Mouse (Mus musculus) kidney, embryonic 14.5 days (tissue): ENCODE results near the gene Tmem184a. TPM values are rescaled to one million over a fixed set of nuclear protein-coding genes. Genes with fewer than 3 reads are reported as not detected.

Experiments
- ATAC-seq: fragments of 200-750 bp; cut with Nextera tagmentation; 2 replicates; pipeline ENCODE4 v1.8.0; 2017; ENCODE audit warnings: moderate number of reproducible peaks, mild to moderate bottlenecking, moderate TSS enrichment, moderate library complexity; ENCODE audit not compliant: low FRiP score, low TSS enrichment
- H3K27ac ChIP-seq: fragments of 300-500 bp; sonication (generic); 2 replicates; pipeline ENCODE4 v1.5.1; 2014; ENCODE audit warnings: low read depth, mild to moderate bottlenecking, low read length, moderate library complexity, mixed read lengths
- H3K27me3 ChIP-seq: fragments of 300-500 bp; sonication (generic); 2 replicates; pipeline ENCODE4 v1.6.1; 2014; ENCODE audit warnings: mild to moderate bottlenecking, low read length; ENCODE audit not compliant: control insufficient read depth, insufficient read depth
- H3K36me3 ChIP-seq: fragments of 300-500 bp; sonication (generic); 2 replicates; pipeline ENCODE4 v1.6.1; 2014; ENCODE audit warnings: low read length, mixed read lengths; ENCODE audit not compliant: control insufficient read depth, insufficient read depth
- H3K4me1 ChIP-seq: fragments of 300-500 bp; sonication (generic); 2 replicates; pipeline ENCODE4 v1.6.1; 2014; ENCODE audit warnings: low read length, mixed read lengths; ENCODE audit not compliant: control insufficient read depth, insufficient read depth
- H3K4me2 ChIP-seq: fragments of 300-500 bp; sonication (generic); replicated peaks from 2 replicates; pipeline ENCODE4 v1.6.1; 2014; ENCODE audit warnings: low read depth, mild to moderate bottlenecking, low read length
- H3K4me3 ChIP-seq: fragments of 300-500 bp; sonication (generic); 2 replicates; pipeline ENCODE4 v1.5.1; 2014; ENCODE audit warnings: mild to moderate bottlenecking, low read length
- H3K9ac ChIP-seq: fragments of 300-500 bp; sonication (generic); 2 replicates; pipeline ENCODE4 v1.6.1; 2014; ENCODE audit warnings: low read depth, mild to moderate bottlenecking, low read length, moderate library complexity
- H3K9me3 ChIP-seq: fragments of 300-500 bp; sonication (generic); 2 replicates; pipeline ENCODE4 v1.6.1; 2016; ENCODE audit warnings: low read length; ENCODE audit not compliant: control insufficient read depth
- WGBS: fragments of 180-500 bp; shearing (Covaris S2); extraction: QIAGEN DNeasy Blood & Tissue Kit; methylation state at CpG from one replicate; pipeline ENCODE4 v1.1.7; 2014; 5-methylcytosine and 5-hydroxymethylcytosine counted together
- polyA plus RNA-seq: library from polyadenylated mRNA; unstranded; fragments of >200 nt; fragmentation: Nextera tagmentation; extraction: Ambion mirVana; gene quantifications from 2 replicates; pipeline ENCODE4 v1.2.1, GENCODE M21; 2014

Gene Tmem184a
- polyA plus RNA-seq, 1 experiment from 2014 or later, result 4.9 TPM

DNA sequence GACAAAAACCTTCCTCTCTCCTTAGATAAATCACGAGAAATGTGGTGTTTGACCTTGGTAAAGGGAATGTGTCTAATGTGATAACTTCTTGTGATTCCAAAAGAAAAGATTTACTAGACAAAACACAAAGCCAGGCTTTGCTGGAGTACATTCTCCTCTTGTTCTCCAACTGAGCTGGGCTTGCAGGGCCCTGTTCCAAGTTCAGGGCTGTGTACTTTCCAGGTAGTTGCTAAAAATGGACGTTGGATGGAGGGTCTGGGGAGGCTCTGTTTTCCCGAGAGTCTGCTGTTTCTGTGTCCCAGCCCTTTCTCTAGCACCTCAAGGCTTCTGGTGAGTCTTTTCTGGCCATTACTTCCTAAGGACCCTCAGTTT is 26.8 kb downstream of the Tmem184a start:
- H3K4me1 ChIP-seq, result peaks cover 24% of the 10 kb centered on the region
- 53% methylated on average over 3 of the region's 3 CpGs for WGBS
- H3K36me3 ChIP-seq, result no peaks in the 10 kb centered on the region
- H3K27me3 ChIP-seq, result no peaks in the 10 kb centered on the region
- H3K27ac ChIP-seq, result no peak overlapping the region
- H3K4me3 ChIP-seq, result no peak overlapping the region
- H3K9ac ChIP-seq, result no peak overlapping the region
- no peak overlapping the region for H3K4me2 ChIP-seq
- ATAC-seq, result no peak
- H3K9me3 ChIP-seq, result no peaks in the 10 kb centered on the region

DNA sequence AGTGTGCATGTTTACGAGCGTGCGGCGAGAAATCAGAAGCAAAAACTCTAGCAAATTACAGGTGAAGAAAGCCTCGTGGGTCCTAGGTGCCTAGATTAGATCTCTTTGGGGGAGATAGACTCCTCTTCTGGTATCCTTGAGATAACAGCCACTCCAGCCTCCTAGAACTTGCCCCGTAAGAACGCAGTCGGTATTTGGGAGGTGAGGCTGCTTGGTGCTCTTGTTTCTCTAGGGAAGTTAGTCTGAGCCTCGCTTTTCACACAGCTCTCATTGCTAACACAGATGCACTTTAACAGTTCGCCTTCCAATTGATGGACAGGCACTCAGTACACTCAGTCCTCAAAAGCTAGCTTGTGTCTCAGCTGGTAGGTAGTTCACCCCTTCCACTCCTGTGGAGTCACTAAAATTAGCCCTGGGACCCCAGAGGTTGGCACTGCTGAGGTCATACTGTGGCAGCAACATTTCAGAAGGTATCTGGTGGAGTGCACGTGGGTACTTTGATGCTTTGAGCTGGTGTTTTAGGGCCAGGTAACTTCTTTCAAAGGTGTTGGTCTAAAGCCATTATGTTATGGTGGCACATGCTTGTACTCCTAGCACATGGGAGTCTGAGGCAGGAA is 27.4 kb downstream of the Tmem184a start:
- peaks cover 17% of the 10 kb centered on the region for H3K4me1 ChIP-seq
- no peaks in the 10 kb centered on the region for H3K27me3 ChIP-seq
- H3K4me3 ChIP-seq, result peak overlapping the region; percentile 87
- WGBS, result 16% methylated on average over 11 of the region's 11 CpGs
- no peaks in the 10 kb centered on the region for H3K36me3 ChIP-seq
- H3K4me2 ChIP-seq, result peak overlapping the region; percentile 100
- H3K27ac ChIP-seq, result no peak overlapping the region
- H3K9me3 ChIP-seq, result no peaks in the 10 kb centered on the region
- H3K9ac ChIP-seq, result peak overlapping the region; percentile 77; the same call in 1 of the 2 replicates
- ATAC-seq, result no peak

DNA sequence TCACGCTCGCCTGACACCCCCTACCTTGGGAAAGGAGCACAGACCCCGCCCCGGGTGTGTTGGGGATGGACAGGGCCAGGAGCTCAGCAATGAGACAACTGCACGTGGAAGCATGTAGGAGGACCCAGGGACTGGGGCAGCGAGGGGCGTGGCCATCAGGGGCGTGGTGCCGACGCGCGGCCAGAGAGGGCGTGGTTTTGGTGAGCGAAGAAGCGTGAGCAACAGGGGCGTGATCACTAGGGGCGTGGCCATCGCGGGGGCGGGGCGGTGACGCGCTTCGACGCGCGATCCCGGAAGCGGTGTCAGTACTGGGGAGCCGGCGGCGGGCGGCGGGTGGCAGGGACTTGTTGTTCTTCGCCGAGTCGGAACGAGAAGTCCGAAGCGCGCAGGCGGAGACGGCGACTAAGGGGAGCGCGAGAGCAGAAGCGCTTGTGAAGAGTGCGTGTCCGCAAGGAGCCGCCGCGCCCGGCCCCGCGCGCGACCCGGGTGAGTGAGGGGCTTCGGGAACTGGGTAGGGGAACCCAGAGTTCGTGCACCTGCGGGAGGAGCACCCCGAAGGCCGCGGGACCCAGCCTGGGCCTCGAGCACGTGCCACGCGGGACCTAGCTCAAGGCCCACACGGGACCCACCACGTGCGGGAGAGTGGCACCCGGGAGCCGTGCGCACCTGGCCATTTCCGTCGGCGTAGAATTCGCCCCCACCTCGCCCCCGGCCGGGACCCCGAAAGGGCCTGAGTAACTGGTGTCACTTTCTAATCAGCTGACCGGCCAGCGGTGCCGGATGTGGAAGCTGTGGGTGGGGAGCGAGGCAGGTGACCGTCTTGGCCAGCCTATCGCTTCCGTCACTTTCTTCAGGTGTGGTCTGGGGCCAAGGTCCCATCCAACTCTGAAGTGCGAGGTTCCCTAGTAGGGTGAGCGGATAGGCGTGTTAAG is 28.2 kb downstream of the Tmem184a start, which contains the start of gene Mafk:
TSS of gene Mafk (plus strand) at position 287 of the 932 bp plus-strand sequence.
- peak within 1 kb of the TSS; percentile 100 for H3K4me2 ChIP-seq

GRCm38 (mm10) chr5:139789466-139789865 is 30.3 kb downstream of the Tmem184a start:
- H3K4me1 ChIP-seq, result no peaks in the 10 kb centered on the region; the same call in 1 of the 2 replicates
- ATAC-seq, result no peak
- no peaks in the 10 kb centered on the region for H3K36me3 ChIP-seq
- H3K9me3 ChIP-seq, result no peaks in the 10 kb centered on the region
- H3K27me3 ChIP-seq, result no peaks in the 10 kb centered on the region
- H3K27ac ChIP-seq, result no peak overlapping the region
- no peak overlapping the region for H3K4me2 ChIP-seq
- H3K9ac ChIP-seq, result no peak overlapping the region
- no peak overlapping the region for H3K4me3 ChIP-seq
- 50% methylated on average over 4 of the region's 4 CpGs for WGBS

More for the DNA sequence above, 28.2 kb downstream of the Tmem184a start, which contains the start of gene Mafk:
- no peaks in the 10 kb centered on the region for H3K27me3 ChIP-seq
- H3K9ac ChIP-seq, result peak within 1 kb of the TSS; percentile 77
- peak within 1 kb of the TSS; percentile 55; the same call in 1 of the 2 replicates for H3K27ac ChIP-seq
- ATAC-seq, result peak; percentile 91
- peaks cover 9% of the 10 kb centered on the region for H3K4me1 ChIP-seq
- WGBS, result under 1% methylated on average over 82 of the region's 92 CpGs
- no peaks in the 10 kb centered on the region for H3K9me3 ChIP-seq
- no peaks in the 10 kb centered on the region for H3K36me3 ChIP-seq
- peak within 1 kb of the TSS; percentile 87 for H3K4me3 ChIP-seq

DNA sequence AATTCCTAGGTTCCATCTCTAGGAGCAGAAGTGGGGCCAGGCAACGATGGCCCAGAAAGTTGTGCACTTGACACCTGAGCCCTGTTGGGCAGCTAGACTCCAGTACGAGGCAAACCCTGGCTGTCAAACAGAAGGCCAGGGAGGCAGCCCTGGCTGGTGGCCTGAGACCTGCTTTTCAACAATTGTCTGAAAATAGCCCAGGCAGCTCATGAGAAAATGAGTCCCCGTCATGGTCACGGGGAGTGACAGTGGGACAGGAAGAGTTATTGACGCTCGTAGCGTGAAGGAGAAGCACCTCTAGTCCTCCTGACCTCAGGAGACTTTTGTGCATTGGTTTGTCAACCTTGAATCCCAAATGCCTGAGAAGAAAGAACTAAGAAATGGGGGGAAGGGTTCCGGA is 38.3 kb downstream of the Tmem184a start:
- ATAC-seq, result no peak
- Histone ChIP-seq H3K36me3 (no peaks in the 10 kb centered on the region), H3K27me3 (no peaks in the 10 kb centered on the region), H3K9ac (no peak overlapping the region), H3K4me2 (no peak overlapping the region), H3K4me1 (no peaks in the 10 kb centered on the region), H3K27ac (no peak overlapping the region), H3K9me3 (no peaks in the 10 kb centered on the region), H3K4me3 (no peak overlapping the region)
- WGBS, result 50% methylated on average over 8 of the region's 8 CpGs

DNA sequence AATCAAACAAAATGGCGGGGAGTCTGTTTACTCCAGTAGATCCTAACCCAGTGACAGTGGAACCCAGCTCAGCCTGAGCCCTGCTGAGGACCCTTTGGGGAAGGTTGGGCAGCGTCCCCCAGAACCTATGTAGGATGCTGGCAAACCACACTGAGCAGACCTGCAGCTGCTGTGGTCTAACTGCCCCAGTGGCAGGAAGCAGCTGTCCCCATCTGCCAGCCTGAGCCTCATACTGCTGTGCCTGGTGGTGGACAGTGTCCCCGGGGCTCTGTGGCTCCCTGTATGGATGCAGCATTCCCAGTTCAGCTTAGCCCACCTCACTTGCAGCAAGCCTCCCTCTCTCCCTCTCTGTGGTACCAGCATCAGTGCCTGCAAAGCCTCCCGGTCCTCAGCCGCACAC is 42.8 kb downstream of the Tmem184a start:
- ATAC-seq, result no peak
- 80% methylated on average over 5 of the region's 5 CpGs for WGBS
- no peak overlapping the region for H3K4me3 ChIP-seq
- H3K27me3 ChIP-seq, result no peaks in the 10 kb centered on the region
- no peaks in the 10 kb centered on the region for H3K9me3 ChIP-seq
- no peak overlapping the region for H3K4me2 ChIP-seq
- H3K27ac ChIP-seq, result no peak overlapping the region
- H3K4me1 ChIP-seq, result 0 out of 2 replicates have a peak, but pooled peaks cover 7% of the 10 kb centered on the region
- H3K9ac ChIP-seq, result no peak overlapping the region
- H3K36me3 ChIP-seq, result peaks cover 18% of the 10 kb centered on the region

GRCm38 (mm10) chr5:139775216-139775926 is 44.3 kb downstream of the Tmem184a start, which contains the start of gene Ints1:
TSS of gene Ints1 (minus strand) at chr5:139775674.
- Histone ChIP-seq H3K9ac (peak within 1 kb of the TSS; percentile 89), H3K27ac (peak within 1 kb of the TSS; percentile 37; the same call in 1 of the 2 replicates), H3K9me3 (no peaks in the 10 kb centered on the region), H3K4me1 (0 out of 2 replicates have a peak, but pooled peaks cover 7% of the 10 kb centered on the region), H3K27me3 (no peaks in the 10 kb centered on the region), H3K36me3 (peaks cover 34% of the 10 kb centered on the region), H3K4me3 (peak within 1 kb of the TSS; percentile 98), H3K4me2 (peak within 1 kb of the TSS; percentile 91)
- ATAC-seq, result peak; percentile 89
- under 1% methylated on average over 55 of the region's 55 CpGs for WGBS

DNA sequence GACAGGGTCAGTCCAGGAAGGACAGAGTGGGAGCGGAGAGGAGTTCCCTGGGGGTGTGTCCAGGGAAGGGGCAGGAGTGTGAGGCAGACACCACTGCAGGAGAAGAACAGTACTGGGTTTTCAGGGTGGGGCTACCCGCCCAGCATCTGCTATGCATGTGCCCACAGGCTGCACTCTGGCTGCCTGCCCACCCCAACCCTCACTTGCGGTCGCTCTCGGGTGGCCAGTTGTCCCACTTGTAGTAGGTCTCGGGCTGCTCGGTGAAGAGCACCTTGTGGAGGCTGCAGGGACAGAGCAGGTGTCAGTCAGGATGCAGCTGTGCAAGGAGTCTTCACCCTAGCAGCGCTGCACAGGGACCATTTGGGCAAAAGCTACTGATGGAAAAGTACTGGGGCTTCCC is 51.5 kb downstream of the Tmem184a start:
- no peak overlapping the region for H3K9ac ChIP-seq
- ATAC-seq, result no peak
- no peak overlapping the region for H3K4me3 ChIP-seq
- H3K4me2 ChIP-seq, result no peak overlapping the region
- H3K27ac ChIP-seq, result no peak overlapping the region
- H3K27me3 ChIP-seq, result no peaks in the 10 kb centered on the region
- H3K9me3 ChIP-seq, result no peaks in the 10 kb centered on the region
- peaks cover 94% of the 10 kb centered on the region for H3K36me3 ChIP-seq
- WGBS, result 91% methylated on average over 8 of the region's 8 CpGs
- no peaks in the 10 kb centered on the region for H3K4me1 ChIP-seq
